Mouse (Mus musculus): ENCODE data around the gene Gm20388.

Gene Gm20388

GRCm38 (mm10) chr8:122954090-122954799 lies 3043.6 kb downstream of the Gm20388 start:
- no peak for DNase-seq (ENCODE audit: extremely low spot score, low read depth, low spot score)

GRCm38 (mm10) chr8:122955195-122955594 lies 3044.6 kb downstream of the Gm20388 start:
- no peak for DNase-seq (ENCODE audit: extremely low spot score, low read depth, low spot score)

DNA sequence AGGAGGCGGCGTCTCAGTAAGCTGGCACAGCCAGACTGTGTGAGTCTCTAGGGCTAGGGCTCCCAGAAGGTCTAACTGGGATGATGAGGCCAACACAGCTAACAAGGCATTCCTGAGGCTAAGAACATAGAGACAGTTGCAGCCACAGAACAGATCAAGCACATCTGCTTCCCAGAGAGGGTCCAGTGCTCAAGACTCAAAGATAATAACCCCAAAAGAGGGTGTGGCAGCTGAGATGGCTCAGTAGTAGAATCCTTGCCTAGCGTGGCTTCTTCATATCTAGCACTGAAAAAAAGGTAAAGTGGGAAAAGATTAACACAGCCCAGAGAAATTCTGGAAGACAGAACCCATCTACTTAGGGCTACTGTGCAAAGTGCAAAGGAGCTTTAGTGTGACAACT lies 3045.4 kb downstream of the Gm20388 start:
- DNase-seq (ENCODE audit: extremely low spot score, low read depth, low spot score): no peak

DNA sequence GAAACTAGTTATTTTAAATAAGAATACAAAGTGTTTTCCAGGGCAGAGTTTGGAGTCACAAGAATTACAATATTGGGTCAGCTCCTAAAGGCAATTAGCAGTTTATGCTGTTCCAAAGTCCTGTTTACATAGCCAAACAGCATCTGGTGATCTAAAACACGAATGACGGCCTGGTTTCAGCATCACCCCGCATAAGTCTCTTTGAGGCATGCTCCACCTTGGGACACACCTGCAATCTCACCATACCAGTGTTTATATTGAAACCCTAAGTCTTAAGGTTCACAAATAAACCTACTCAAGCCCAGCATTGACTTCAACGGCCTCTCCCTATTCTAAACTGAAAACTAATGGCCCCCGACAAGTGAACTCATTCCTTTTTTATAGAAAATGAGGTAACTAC lies 3049.7 kb downstream of the Gm20388 start:
- no peak for DNase-seq (ENCODE audit: extremely low spot score, low read depth, low spot score)

- DNase-seq (ENCODE audit: extremely low spot score, low read depth, low spot score): no peak
Measured at GRCm38 (mm10) chr8:122960932-122961331, 3050.3 kb downstream of the Gm20388 start.

GRCm38 (mm10) chr8:122961458-122961857 lies 3050.8 kb downstream of the Gm20388 start:
- no peak for DNase-seq (ENCODE audit: extremely low spot score, low read depth, low spot score)

GRCm38 (mm10) chr8:122962046-122962445 lies 3051.4 kb downstream of the Gm20388 start:
- DNase-seq (ENCODE audit: extremely low spot score, low read depth, low spot score): no peak

DNA sequence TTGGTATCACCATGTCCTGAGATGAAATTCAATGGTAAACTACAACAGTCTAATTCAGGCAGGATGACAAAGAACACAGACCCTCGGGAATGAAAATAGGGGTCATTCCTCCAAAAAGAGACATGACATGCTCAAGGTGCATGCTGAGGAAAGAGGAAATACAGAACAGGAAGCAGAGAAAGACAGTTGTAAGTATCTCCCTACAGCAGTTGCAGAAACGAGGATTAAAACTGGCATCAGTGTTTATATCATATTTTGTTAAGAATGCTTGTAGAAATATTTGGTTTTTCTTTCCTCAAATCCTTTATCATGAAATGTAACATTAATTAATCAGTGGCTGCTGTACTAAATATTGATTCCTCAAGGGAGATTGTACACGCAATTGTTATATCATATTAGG lies 3056.0 kb downstream of the Gm20388 start:
- no peak for DNase-seq (ENCODE audit: extremely low spot score, low read depth, low spot score)

- DNase-seq (ENCODE audit: extremely low spot score, low read depth, low spot score): no peak
Measured at GRCm38 (mm10) chr8:122968145-122968544, 3057.5 kb downstream of the Gm20388 start.

DNA sequence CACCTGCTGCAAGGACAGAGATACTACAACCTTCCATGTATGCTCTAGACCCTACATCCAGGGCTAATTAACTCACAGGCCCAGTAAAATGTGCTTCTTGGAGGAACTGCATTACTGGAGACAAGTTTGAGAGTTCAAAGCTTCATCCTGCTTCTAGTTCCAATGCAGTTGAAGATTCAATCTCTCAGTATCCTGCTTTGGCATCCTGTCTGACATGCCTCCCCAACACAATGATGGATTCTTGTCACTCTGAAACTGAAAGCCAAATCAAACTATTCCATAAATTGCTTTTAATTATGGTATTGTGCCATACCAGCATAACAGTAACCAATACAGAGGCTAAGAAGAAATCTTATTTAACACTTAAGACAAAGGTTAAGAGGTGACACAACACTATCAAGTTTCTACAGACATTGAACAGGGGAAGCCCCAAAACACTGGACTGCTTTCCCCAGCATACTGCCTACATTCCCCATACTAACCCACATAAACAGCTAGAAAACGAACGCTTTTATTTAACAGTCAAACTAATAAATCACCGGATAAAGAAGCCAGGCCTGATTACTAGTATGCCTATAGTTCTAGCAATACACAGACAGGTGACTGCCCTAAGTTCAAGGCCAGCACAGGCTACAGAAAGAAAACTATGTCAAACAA lies 3059.5 kb downstream of the Gm20388 start:
- no peak for DNase-seq (ENCODE audit: extremely low spot score, low read depth, low spot score)

DNA sequence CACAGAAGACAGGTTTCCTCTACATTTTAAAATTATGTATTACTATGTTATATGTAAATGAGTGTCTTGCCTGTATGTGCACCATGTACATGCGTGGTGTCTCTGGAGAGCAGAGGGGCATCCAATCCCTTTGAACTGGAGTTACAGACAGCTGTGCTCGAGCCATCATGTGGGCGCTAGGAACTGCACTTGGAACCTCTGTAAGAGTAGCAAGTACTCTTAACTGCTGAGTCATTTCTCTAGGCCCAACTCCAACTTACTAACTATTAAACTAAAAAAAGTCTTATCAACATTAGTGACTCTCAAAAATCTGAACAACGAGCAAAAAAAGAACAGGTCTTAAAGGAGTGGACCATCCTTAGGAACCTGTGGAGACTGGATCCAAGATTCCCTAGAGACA lies 3065.4 kb downstream of the Gm20388 start:
- no peak for DNase-seq (ENCODE audit: extremely low spot score, low read depth, low spot score)

DNA sequence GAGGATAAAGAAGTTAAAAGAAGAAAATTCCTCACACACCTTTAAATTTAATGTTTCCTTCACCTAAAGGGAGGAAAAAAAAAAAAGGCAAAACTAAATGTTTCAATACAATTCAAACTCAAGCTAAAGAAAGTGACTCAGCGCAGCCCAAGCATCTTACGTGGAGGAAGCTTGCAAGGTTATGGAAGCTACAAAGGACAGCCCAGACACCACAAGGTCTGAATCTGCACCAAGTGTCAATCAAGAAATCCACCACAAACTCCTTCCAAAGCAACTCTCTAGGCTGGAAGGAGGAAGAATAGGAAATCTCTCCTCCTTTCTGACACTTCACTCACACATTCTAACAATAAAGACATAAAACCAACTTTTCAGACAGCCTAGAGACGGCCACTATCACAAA lies 3068.8 kb downstream of the Gm20388 start:
- DNase-seq (ENCODE audit: extremely low spot score, low read depth, low spot score): no peak

- no peak for DNase-seq (ENCODE audit: extremely low spot score, low read depth, low spot score)
Measured at GRCm38 (mm10) chr8:122979865-122980509, 3069.3 kb downstream of the Gm20388 start.

GRCm38 (mm10) chr8:122981646-122982045 lies 3071.0 kb downstream of the Gm20388 start:
- no peak for DNase-seq (ENCODE audit: extremely low spot score, low read depth, low spot score)

DNA sequence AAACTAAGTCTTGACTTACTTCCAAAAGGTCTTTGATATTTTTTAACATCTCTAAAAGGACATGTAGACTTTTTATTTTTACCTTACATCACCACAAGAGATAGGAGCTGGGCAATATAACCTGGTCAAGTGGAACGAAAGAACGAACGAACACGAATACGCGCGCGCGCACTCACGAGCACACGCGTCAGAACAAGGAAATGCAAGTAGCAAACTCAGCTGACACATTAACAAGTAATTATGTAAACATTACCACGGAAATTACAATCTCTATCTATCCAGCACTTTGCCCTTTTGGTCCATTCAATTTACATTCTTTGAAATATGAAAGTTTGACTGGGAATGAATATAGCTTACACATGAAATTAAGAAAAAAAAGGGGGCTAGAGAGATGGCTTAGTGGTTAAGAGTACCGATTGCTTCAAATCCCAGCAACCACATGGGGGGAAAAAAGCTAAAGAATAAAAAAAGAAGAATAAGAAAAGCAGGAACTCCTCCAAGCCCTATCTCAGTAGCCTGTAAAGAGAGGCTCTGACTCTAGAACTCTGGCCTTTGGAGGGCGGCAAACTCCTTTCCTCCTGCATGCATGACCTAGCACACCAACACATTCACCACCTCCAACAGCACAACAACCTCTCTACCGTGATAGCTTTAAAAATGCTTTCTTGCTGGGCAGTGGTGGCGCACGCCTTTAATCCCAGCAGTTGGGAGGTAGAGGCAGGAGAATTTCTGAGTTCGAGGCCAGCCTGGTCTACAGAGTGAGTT lies 3072.7 kb downstream of the Gm20388 start:
- no peak for DNase-seq (ENCODE audit: extremely low spot score, low read depth, low spot score)

DNA sequence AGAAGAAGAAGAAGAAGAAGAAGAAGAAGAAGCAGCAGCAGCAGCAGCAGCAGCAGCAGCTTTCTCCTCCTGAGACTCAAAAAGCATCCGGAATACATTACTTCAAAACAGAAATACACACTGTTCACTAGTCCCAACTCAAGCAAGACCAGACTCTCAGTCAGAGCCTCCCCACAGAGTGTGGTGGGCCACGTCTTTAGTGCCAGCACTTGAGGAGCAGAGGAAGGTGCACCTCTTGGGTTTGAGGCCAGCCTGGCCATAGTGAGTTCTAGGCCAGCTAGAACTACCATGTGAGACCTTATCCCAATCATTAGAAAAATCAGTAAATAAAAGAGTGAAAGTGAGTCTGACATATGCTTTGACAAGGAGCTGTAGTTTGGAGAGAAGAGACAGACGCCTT lies 3073.5 kb downstream of the Gm20388 start:
- DNase-seq (ENCODE audit: extremely low spot score, low read depth, low spot score): no peak

GRCm38 (mm10) chr8:122986501-122987184 lies 3076.0 kb downstream of the Gm20388 start:
- DNase-seq (ENCODE audit: extremely low spot score, low read depth, low spot score): no peak

DNA sequence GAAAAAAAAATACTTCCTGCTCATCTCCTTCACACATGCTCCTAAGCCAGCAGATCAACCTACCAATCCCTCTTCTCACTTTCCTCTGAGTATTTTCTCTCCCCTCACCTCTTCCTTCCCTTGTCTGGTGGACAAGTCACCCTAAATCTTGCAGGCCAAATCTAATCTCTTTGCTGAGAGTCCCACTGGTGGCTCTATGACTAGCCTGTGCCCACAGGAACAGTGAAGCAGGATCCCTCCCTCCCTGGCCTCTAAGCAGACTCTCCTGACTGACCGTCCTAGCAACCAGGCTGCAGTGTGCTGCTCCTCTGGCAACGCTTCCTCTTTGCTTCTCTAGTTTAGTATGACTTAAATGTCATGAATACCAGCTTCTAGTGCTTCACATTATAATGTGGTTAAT lies 3076.6 kb downstream of the Gm20388 start:
- no peak for DNase-seq (ENCODE audit: extremely low spot score, low read depth, low spot score)

DNA sequence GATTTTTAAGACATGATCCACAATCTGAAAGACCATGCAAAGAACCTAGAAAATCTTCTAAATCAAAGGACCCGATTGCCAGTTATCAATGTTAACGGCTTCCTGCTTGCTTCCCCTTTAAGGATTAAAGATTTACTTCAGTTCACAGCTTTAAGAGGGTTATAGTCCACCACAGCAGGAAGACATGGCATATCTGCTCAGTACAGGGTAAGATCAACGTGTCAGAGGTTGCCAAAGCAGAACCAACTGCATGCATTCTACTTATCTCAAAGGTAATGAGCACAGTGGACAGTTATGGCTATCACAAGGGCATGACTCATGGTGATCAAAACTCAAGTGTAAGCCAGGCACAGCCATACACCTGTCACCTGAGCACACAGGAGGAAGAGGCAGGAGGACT lies 3078.3 kb downstream of the Gm20388 start:
- no peak for DNase-seq (ENCODE audit: extremely low spot score, low read depth, low spot score)

- no peak for DNase-seq (ENCODE audit: extremely low spot score, low read depth, low spot score)
Measured at GRCm38 (mm10) chr8:122989976-122990375, 3079.3 kb downstream of the Gm20388 start.

GRCm38 (mm10) chr8:122991368-122991767 lies 3080.7 kb downstream of the Gm20388 start:
- DNase-seq (ENCODE audit: extremely low spot score, low read depth, low spot score): no peak
